Mouse (Mus musculus): ENCODE data around the gene Nt5dc2. TPM values are rescaled to one million over a fixed set of nuclear protein-coding genes. Genes with fewer than 3 reads are reported as not detected.

Nt5dc2 gene
- 45.3 and 48.5 TPM in 2 replicates for polyA plus RNA-seq (2015; fragmentation: Nextera tagmentation; extraction: Ambion mirVana)

GRCm38 (mm10) chr14:31130236-31131220, at the start of gene Nt5dc2:
Nt5dc2 (plus strand) TSS chr14:31131053.
- WGBS (ENCODE audit: insufficient replicate concordance) = 6% methylated on average over 47 of the region's 63 CpGs
- H3K9me3 ChIP-seq (ENCODE audit: low read length) = no peaks in the 10 kb centered on the region
- no peak for TF ChIP-seq EP300 (IDR thresholded peaks at IDR 0.05; ENCODE audit: low read depth)
- peak; percentile 33 for TF ChIP-seq CTCF (IDR thresholded peaks at IDR 0.05; ENCODE audit: low read depth)
- H3K4me2 ChIP-seq (ENCODE audit: low read depth, low read length) = peak within 1 kb of the TSS; percentile 87
- H3K4me3 ChIP-seq (ENCODE audit: low read depth, low read length) = peak within 1 kb of the TSS; percentile 64
- H3K27ac ChIP-seq (ENCODE audit: low read depth) = peak within 1 kb of the TSS; percentile 85
- peak; percentile 58 for ATAC-seq
- peak within 1 kb of the TSS; percentile 82 for H3K9ac ChIP-seq (replicated peaks)
- peaks cover 6% of the 10 kb centered on the region; the same call in 1 of the 2 replicates for H3K36me3 ChIP-seq (replicated peaks; ENCODE audit: insufficient read depth, low read length)
- peak; percentile 89 for DNase-seq
- H3K27me3 ChIP-seq (ENCODE audit: insufficient read depth, low read length) = no peaks in the 10 kb centered on the region
- peaks cover 58% of the 10 kb centered on the region for H3K4me1 ChIP-seq (ENCODE audit: insufficient read depth)

- H3K4me3 ChIP-seq (ENCODE audit: low read depth, low read length) = no peak overlapping the region
- H3K9ac ChIP-seq (replicated peaks) = no peak overlapping the region
- H3K27me3 ChIP-seq (ENCODE audit: insufficient read depth, low read length) = no peaks in the 10 kb centered on the region
- no peak for DNase-seq
- H3K9me3 ChIP-seq (ENCODE audit: low read length) = no peaks in the 10 kb centered on the region
- H3K36me3 ChIP-seq (replicated peaks; ENCODE audit: insufficient read depth, low read length) = peaks cover 56% of the 10 kb centered on the region
- 0 out of 2 replicates have a peak, but pooled peaks cover 2% of the 10 kb centered on the region for H3K4me1 ChIP-seq (ENCODE audit: insufficient read depth)
- no peak for ATAC-seq
- TF ChIP-seq CTCF (IDR thresholded peaks at IDR 0.05; ENCODE audit: low read depth) (no peak), EP300 (IDR thresholded peaks at IDR 0.05; ENCODE audit: low read depth) (no peak)
- H3K27ac ChIP-seq (ENCODE audit: low read depth) = no peak overlapping the region
- no peak overlapping the region for H3K4me2 ChIP-seq (ENCODE audit: low read depth, low read length)
Measured at GRCm38 (mm10) chr14:31081147-31081546, 49.7 kb upstream of the Nt5dc2 start.

GRCm38 (mm10) chr14:31087433-31087832, 43.4 kb upstream of the Nt5dc2 start:
- TF ChIP-seq EP300 (IDR thresholded peaks at IDR 0.05; ENCODE audit: low read depth) = no peak
- peak; percentile 48 for TF ChIP-seq CTCF (IDR thresholded peaks at IDR 0.05; ENCODE audit: low read depth)
- Histone ChIP-seq H3K4me3 (ENCODE audit: low read depth, low read length) (no peak overlapping the region), H3K4me1 (ENCODE audit: insufficient read depth) (no peaks in the 10 kb centered on the region), H3K9me3 (ENCODE audit: low read length) (no peaks in the 10 kb centered on the region), H3K36me3 (replicated peaks; ENCODE audit: insufficient read depth, low read length) (peaks cover 75% of the 10 kb centered on the region), H3K9ac (replicated peaks) (no peak overlapping the region), H3K27ac (ENCODE audit: low read depth) (no peak overlapping the region), H3K4me2 (ENCODE audit: low read depth, low read length) (no peak overlapping the region), H3K27me3 (ENCODE audit: insufficient read depth, low read length) (no peaks in the 10 kb centered on the region)
- DNase-seq (peak; percentile 24), ATAC-seq (no peak)
- WGBS (ENCODE audit: insufficient replicate concordance) = 82% methylated on average over 6 of the region's 6 CpGs

- Histone ChIP-seq H3K27ac (ENCODE audit: low read depth) (no peak overlapping the region), H3K9ac (replicated peaks) (no peak overlapping the region), H3K27me3 (ENCODE audit: insufficient read depth, low read length) (no peaks in the 10 kb centered on the region), H3K36me3 (replicated peaks; ENCODE audit: insufficient read depth, low read length) (peaks cover 64% of the 10 kb centered on the region), H3K4me3 (ENCODE audit: low read depth, low read length) (no peak overlapping the region), H3K9me3 (ENCODE audit: low read length) (no peaks in the 10 kb centered on the region), H3K4me1 (ENCODE audit: insufficient read depth) (no peaks in the 10 kb centered on the region), H3K4me2 (ENCODE audit: low read depth, low read length) (no peak overlapping the region)
- DNase-seq (no peak), ATAC-seq (no peak)
- 95% methylated on average over 2 of the region's 2 CpGs for WGBS (ENCODE audit: insufficient replicate concordance)
- no peak for TF ChIP-seq EP300 (IDR thresholded peaks at IDR 0.05; ENCODE audit: low read depth)
- TF ChIP-seq CTCF (IDR thresholded peaks at IDR 0.05; ENCODE audit: low read depth) = no peak
Measured at GRCm38 (mm10) chr14:31088515-31088914, 42.3 kb upstream of the Nt5dc2 start.

- TF ChIP-seq CTCF (IDR thresholded peaks at IDR 0.05; ENCODE audit: low read depth) (no peak), EP300 (IDR thresholded peaks at IDR 0.05; ENCODE audit: low read depth) (no peak)
- Histone ChIP-seq H3K4me2 (ENCODE audit: low read depth, low read length) (no peak overlapping the region), H3K36me3 (replicated peaks; ENCODE audit: insufficient read depth, low read length) (peaks cover 60% of the 10 kb centered on the region), H3K9me3 (ENCODE audit: low read length) (no peaks in the 10 kb centered on the region), H3K27me3 (ENCODE audit: insufficient read depth, low read length) (no peaks in the 10 kb centered on the region), H3K4me3 (ENCODE audit: low read depth, low read length) (no peak overlapping the region), H3K4me1 (ENCODE audit: insufficient read depth) (no peaks in the 10 kb centered on the region), H3K27ac (ENCODE audit: low read depth) (no peak overlapping the region), H3K9ac (replicated peaks) (no peak overlapping the region)
- no peak for DNase-seq
- 79% methylated on average over 1 of the region's 1 CpGs for WGBS (ENCODE audit: insufficient replicate concordance)
- ATAC-seq = no peak
Measured at GRCm38 (mm10) chr14:31089918-31090317, 40.9 kb upstream of the Nt5dc2 start.

- Histone ChIP-seq H3K27ac (ENCODE audit: low read depth) (no peak overlapping the region), H3K9ac (replicated peaks) (no peak overlapping the region), H3K4me1 (ENCODE audit: insufficient read depth) (no peaks in the 10 kb centered on the region), H3K4me2 (ENCODE audit: low read depth, low read length) (no peak overlapping the region), H3K4me3 (ENCODE audit: low read depth, low read length) (no peak overlapping the region), H3K9me3 (ENCODE audit: low read length) (no peaks in the 10 kb centered on the region), H3K27me3 (ENCODE audit: insufficient read depth, low read length) (no peaks in the 10 kb centered on the region), H3K36me3 (replicated peaks; ENCODE audit: insufficient read depth, low read length) (peaks cover 61% of the 10 kb centered on the region)
- TF ChIP-seq EP300 (IDR thresholded peaks at IDR 0.05; ENCODE audit: low read depth) (no peak), CTCF (IDR thresholded peaks at IDR 0.05; ENCODE audit: low read depth) (no peak)
- no peak for ATAC-seq
- WGBS (ENCODE audit: insufficient replicate concordance) = 92% methylated on average over 2 of the region's 2 CpGs
- no peak for DNase-seq
Measured at GRCm38 (mm10) chr14:31105156-31105555, 25.7 kb upstream of the Nt5dc2 start.

All from liver, postnatal 0 days (tissue).